Mouse (Mus musculus): ENCODE measurements around the gene Stpg4.

Gene Stpg4

DNA sequence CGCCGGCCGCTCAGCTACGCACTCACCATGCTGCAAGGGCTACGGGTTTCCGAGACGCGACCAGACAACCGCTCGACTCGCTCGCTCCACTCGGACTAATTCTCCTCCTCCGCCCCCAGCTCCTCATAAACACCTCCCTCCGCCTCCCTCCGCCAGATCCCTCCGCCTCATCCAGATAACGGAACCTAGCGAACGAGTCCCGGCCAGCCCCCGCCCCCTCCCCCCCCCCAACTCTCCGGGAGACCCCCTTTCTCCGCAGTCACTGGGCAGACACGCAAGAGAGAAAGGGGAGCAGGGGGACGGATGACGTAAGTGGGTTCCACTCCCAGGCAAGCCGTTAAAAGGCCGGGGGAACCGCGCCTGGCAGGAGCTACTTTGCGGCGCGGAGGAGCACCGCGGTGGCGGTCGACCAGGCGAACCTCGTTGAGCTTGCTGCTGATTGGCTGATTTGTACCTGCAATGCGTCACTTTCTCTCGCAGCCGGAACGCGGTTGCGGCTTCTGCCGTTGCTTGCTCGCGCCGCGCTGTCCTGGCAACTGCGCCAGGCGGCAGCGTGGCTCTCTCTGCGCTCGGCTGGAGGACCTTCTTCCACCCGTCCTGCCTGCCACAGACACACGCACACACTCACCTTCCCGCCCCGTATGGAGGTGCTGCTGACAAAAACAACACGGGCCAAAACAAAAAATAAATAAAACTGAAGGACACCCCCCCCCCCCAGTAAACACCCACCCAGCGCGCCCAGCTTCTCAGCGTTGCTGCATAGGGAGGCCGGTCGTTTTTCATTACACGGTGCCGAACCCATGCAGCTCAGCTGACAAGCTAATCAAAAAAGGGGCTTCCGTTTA, 19.4 kb upstream of the Stpg4 start, which contains the start of gene Calm2:
Gene Calm2, minus strand, starts transcription at position 169 of the 845 bp plus-strand sequence.
- DNase-seq (ENCODE audit: low spot score), result peak; percentile 99

DNA sequence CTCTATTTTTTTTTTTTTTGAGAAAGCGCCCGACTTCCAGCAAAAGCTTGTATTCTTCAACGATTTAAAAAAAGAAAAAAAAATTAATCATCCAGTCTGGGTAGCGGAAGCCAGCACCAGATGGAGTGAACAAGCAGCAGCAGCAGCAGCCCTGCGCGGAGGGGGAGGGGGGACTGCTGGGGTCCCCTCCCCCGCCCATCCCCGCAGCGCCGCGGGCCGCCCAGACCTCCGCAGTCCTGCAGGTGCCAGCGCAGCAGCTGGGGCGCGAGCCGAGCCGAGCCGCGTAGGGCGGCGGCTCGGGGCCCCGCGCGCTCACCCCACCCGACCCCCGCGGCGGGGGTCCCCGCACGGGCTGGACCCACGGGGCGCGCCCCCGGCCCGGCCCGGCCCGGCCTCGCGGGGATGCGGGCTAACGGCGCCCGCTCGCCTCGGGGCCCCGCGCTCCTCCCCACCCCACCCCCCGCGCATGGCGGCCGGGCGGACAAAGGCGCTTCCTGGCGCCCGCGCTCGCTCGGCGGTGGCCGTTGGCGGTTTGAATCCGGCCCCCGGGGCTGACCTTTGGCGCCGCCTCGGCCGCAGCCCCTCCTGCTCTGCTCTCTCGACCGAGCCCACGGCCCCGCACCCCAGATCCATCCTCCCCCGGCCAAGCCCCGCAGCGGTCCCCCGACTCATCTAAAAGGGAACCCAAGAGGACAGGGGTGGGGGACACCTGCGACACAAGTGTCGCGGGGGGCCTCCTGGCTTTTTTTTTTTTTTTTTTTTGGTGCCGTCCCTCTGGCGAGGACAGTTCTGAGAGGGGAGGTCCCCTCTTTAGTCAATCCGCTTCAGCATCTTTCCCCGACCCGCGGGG, 18.6 kb upstream of the Stpg4 start:
- peak; percentile 60 for DNase-seq (ENCODE audit: low spot score)

DNA sequence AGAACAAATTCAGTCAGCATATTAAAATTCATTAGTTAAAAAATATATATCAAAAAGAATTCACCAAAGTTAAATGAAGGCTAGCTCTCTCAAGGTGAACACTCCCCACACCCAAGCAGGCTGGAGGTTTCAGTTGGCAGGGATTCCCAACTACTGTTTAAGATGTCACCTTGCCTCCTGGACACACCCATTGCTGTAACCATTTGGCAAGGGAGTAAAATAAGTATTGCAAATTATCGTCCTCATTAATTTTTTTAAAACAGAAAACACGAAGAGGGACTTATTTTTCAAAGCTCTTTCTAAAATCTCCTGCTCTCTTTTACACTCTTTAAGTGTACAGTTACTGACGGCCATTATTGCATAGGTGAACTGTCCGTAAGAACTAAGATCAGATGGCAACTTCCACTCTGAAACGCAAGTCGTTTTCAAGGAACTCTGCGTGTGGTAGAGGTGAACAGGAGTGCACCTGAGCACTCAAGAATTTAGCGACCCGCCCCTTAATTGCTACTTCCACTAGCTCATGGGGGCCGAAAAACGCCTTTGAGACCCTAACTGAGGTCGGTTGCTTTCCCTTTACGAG, 17.9 kb upstream of the Stpg4 start:
- peak; percentile 31 for DNase-seq (ENCODE audit: low spot score)

GRCm38 (mm10) chr17:87444763-87445162, 17.2 kb upstream of the Stpg4 start:
- DNase-seq (ENCODE audit: low spot score), result no peak

DNA sequence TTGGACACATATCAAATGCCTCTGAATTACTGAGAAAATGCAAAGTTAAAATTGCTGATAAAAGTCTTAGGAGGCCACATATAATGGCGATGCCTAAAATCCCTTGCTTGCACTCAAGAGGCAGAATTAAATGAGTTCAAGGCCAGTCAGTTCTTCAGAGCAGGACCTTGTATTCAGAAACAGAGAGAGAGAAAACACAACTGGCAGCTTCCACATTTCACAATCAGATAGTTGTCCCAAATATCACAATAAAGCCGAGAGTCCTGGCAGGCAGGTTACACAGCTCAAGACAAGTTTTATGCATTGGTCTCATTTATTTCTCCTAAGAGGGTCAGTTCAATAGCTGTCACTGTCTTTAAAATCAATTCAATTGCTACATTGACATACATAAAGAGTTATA, 14.0 kb upstream of the Stpg4 start:
- peak; percentile 51 for DNase-seq (ENCODE audit: low spot score)

GRCm38 (mm10) chr17:87439441-87439840, 11.9 kb upstream of the Stpg4 start:
- DNase-seq (ENCODE audit: low spot score), result peak; percentile 68

- no peak for DNase-seq (ENCODE audit: low spot score)
Measured at GRCm38 (mm10) chr17:87433929-87434328, 6.4 kb upstream of the Stpg4 start.

DNA sequence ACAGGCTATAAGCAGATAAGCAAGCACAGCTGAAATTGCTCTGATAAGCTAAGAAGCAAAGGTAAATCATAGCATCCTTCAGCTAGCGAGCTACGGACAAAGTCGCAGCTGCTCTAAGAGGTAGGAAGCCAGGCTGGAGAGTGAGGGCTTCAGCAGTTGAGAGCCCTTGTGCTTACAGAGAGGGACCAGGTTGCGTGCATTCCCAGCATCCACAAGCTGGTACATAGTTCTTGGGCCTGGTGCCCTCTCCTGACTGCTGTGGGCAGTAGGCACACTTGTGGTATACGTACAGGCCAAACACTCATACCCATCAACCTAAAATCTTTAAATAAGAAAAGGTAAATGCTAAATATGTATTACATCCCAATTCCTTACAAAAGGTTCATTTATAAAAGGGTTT, 5.2 kb upstream of the Stpg4 start:
- no peak for DNase-seq (ENCODE audit: low spot score)

DNA sequence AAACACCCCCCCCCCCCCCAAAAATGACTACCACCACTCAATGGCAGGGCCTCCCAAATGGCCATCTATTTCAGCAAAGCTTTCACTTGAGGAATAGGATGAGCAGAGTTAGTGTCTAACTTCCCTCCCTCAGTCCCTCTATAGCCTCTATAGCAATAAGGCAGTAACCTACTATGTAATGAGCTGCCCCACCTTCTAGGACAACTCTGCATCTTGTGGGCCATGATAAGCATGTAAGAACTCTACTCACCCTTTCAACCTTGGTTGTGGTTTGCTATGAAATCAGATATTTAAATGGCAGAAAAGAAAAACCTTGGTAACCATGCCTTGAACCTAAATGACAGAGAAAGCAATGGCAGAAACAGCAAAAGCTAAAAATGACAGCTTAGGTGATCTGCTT, 4.8 kb upstream of the Stpg4 start:
- DNase-seq (ENCODE audit: low spot score), result no peak

DNA sequence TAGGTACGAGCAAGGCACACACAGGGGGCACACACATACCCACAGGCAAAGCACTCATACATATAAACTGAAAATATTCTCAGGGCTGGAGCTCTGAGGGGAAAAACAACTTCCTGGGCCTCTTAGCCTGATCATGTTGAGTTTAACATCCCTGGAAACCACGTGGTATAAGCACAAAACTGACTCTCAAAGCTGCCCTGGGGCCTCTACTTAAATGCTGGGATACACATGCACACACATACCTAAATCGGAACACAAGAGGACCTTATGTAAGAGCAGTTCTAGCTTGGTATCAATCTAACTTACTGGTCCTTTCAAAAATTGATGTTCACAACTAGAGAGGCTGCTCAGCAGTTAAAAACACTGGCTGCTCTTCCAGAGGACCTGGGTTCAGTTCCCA, 1.9 kb upstream of the Stpg4 start:
- no peak for DNase-seq (ENCODE audit: low spot score)

DNA sequence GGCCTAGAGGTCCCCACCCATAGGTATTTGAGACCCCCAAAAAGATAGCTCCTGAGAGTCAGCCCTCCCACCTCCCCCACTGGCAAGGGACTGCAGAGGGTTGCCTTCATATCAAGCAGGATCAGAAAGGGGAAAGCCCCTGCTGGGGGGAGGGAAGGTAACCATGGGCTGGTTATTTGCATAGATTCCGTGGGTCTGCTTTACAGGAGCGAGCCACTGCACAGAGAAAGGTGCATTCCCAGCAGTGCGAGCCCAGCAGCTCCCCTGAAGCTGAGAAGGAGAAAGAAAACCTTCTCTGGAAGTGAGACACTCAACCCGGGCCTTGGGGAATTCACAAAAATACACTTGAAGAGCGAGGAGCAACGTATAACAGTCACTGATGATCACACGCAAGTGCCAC, 9.5 kb downstream of the Stpg4 start:
- no peak for DNase-seq (ENCODE audit: low spot score)

GRCm38 (mm10) chr17:87406646-87407045, 20.9 kb downstream of the Stpg4 start:
- DNase-seq (ENCODE audit: low spot score), result no peak

DNA sequence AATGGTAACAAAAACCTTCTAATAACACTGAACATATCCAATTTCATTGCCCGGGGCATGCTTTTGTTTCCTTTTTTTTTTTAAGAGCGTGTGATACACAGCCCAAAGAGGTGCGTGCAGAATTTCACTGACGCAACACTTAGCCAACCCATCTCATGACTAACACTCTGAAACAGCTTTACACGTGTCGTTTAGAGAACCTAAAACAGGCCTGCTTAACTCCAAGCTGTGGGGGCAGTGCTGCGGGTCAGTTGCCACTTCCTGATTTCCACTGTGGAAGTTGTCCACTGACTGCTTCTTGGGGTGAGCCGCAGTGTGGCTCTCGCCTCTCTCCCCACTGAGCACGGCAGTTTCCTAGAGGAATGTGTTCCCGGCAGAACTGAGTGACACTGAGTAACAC, 22.0 kb downstream of the Stpg4 start:
- no peak for DNase-seq (ENCODE audit: low spot score)

GRCm38 (mm10) chr17:87403462-87403861, 24.1 kb downstream of the Stpg4 start:
- DNase-seq (ENCODE audit: low spot score), result no peak

DNA sequence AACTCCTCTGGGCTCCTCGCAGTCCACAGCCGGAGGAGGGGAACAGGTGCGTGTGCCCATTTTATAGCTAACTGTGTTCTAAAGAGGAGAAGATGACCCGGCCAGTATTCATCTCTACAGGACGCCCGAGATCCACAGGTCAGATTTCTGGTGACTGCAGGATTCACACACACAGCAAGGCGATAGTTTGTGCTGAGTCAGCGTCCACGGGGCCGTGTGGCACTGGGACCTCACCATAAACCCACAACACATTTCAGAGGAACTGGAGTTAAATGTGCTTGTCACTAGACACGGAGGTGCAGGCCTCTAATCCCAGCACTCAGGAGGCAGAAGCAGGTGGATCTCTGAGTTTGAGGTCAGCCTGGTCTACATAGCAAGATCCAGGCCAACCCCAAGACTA, 25.1 kb downstream of the Stpg4 start:
- no peak for DNase-seq (ENCODE audit: low spot score)

- DNase-seq (ENCODE audit: low spot score), result no peak
Measured at GRCm38 (mm10) chr17:87397088-87397487, 30.5 kb downstream of the Stpg4 start.

- DNase-seq (ENCODE audit: low spot score), result no peak
Measured at GRCm38 (mm10) chr17:87391242-87391641, 36.3 kb downstream of the Stpg4 start.

DNA sequence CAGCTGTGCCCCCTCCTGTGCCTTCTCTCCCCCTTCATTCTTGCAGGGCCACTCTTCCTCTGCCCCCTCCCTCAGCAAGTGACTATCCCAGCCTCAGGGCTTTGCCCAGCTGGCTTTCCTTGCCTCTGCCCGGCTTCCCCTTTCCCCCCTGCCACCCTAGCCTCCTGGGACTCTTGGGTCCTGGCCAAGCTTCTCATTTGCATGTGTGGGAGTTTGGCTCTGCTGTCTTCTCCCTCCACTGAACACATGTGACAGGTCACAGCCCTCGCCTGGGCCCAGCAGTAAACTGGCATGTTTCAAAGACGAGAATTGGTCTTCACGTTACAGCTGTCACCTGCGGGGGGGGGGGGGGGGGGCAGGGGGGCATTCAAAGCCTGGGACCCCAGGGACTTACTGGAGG, 40.5 kb downstream of the Stpg4 start:
- peak; percentile 79 for DNase-seq (ENCODE audit: low spot score)

DNA sequence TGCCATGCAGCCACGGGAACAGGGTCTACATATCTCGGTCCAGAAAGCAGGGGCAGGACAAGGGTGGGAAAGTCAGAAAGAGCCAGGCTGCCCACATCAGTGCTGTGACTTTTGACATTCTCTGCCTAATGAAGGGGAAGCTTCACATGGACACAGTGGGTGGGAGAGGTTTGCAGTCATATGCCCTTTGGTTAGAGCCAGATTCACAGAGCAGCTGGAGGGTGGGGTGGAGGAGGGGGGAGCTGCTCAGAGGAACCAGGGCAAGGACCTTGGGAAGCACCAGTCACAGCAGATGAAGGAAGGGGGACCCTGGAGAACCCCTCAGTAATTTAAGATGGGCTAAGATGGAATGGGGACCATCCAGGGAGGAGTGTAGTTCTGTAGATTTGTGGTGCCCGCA, 41.7 kb downstream of the Stpg4 start:
- no peak for DNase-seq (ENCODE audit: low spot score)

- DNase-seq (ENCODE audit: low spot score), result no peak
Measured at GRCm38 (mm10) chr17:87380681-87381080, 46.9 kb downstream of the Stpg4 start.

- no peak for DNase-seq (ENCODE audit: low spot score)
Measured at GRCm38 (mm10) chr17:87379821-87380220, 47.7 kb downstream of the Stpg4 start.

DNA sequence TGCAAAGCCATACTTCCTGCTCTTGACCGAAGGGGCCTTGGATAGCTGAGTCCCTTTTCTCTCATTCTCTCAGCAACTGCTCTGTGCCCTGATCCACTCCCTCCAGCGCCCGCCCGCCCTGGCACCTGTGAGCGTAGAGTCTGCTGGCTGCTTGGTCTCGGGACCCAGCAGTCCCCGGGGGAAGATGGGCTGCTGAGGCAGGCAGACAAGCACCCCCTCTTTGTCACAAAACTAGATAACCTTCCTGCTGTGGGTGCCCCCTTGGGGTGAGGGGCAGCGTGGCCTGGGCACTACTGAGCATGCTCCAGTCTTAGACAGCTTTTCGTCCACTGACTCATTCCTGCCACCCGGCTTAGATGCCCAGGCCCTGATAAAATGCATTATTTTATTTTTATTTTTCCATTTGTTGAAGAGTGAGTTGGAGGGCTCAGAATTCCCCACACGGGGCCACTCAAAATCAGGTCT, 48.3 kb downstream of the Stpg4 start:
- DNase-seq (ENCODE audit: low spot score), result no peak

All from adipocyte (in vitro differentiated cells).